8 mouse cellular contexts compared by ENCODE assay signal in genomic region chr1:131084289-131084688, GRCm38 (mm10). TPM values are rescaled to one million over a fixed set of nuclear protein-coding genes. Genes with fewer than 3 reads are reported as not detected.
DNase-seq lines count a peak whose midpoint lies in the region; ATAC-seq lines count a peak whose summit lies in the region.

No protein-coding gene starts in this region.

- peak; percentile 73 for ATAC-seq in granulocyte monocyte progenitor cell, adult 5-6 weeks (replicated peaks; ENCODE audit: poor library complexity, severe bottlenecking)
- peak; percentile 67 for ATAC-seq in megakaryocyte, adult 5-6 weeks (ENCODE audit: poor library complexity, severe bottlenecking)

- DNase-seq in heart, adult 18-20 months = peak; percentile 67 to 83
- no peak for DNase-seq in heart, postnatal 10 days
- DNase-seq in kidney, postnatal 10 days = peak; percentile 58
- no peak for DNase-seq in thymus, postnatal 14 days
- no peak for DNase-seq in gastrocnemius, postnatal 4 days (ENCODE audit: low spot score in 2 of 2)
- DNase-seq in right cerebral cortex, adult 2 months (ENCODE audit: low spot score in 2 of 2) = no peak

- intact Hi-C loops in heart, postnatal 10 days (cut with DNase I) = no loop called here

RNA-seq across cellular contexts. Expression of gene Mapkapk2, which starts 13.3 kb away (rescaled TPM):
- 100 to 1,000 TPM; 311 to 318 TPM for total RNA-seq in heart, adult 18-20 months (2021)
- 100 to 1,000 TPM; 204 to 224 TPM for total RNA-seq in heart, postnatal 10 days (2021)
- total RNA-seq in granulocyte monocyte progenitor cell, adult 5-6 weeks (2014; fragmentation: Nextera tagmentation) = 212 and 254 TPM in 2 replicates
- 209 and 233 TPM in 2 replicates for total RNA-seq in granulocyte monocyte progenitor cell, adult 5-6 weeks (2017)
- total RNA-seq in megakaryocyte, adult 5-6 weeks (2015) = 210 and 215 TPM in 2 replicates
- total RNA-seq in megakaryocyte, adult 5-6 weeks (2017) = 210 and 216 TPM in 2 replicates
- total RNA-seq in gastrocnemius, postnatal 4 days (2021) = 100 to 1,000 TPM; 159 to 163 TPM

RNA-seq across cellular contexts. Expression of gene Dyrk3, which starts 53.9 kb away (rescaled TPM):
- 1 to 10 TPM in 1 of 2 experiments, under 1 TPM in 1; 0.20 to 1.1 TPM for total RNA-seq in heart, adult 18-20 months (2021)
- under 1 TPM; 0.32 to 0.91 TPM for total RNA-seq in heart, postnatal 10 days (2021)
- total RNA-seq in granulocyte monocyte progenitor cell, adult 5-6 weeks (2014; fragmentation: Nextera tagmentation) = 6.1 and 6.2 TPM in 2 replicates
- 4.1 and 6.3 TPM in 2 replicates for total RNA-seq in granulocyte monocyte progenitor cell, adult 5-6 weeks (2017)
- total RNA-seq in megakaryocyte, adult 5-6 weeks (2015) = 3.4 and 4.6 TPM in 2 replicates
- 4.1 and 4.8 TPM in 2 replicates for total RNA-seq in megakaryocyte, adult 5-6 weeks (2017)
- under 1 TPM; 0.17 to 0.29 TPM for total RNA-seq in gastrocnemius, postnatal 4 days (2021)

Comparison
In these comparisons a context has a peak if more than half of its experiments do, and no peak if none do; other contexts are left out.
1. DNase-seq: peak in heart, adult 18-20 months (2 of 2) and kidney, postnatal 10 days (single experiment); none in heart, postnatal 10 days (0 of 2), thymus, postnatal 14 days (single experiment), gastrocnemius, postnatal 4 days (0 of 2) and right cerebral cortex, adult 2 months (0 of 2).